Mouse (Mus musculus): ENCODE data around the gene Rplp1. TPM values are rescaled to one million over a fixed set of nuclear protein-coding genes. Genes with fewer than 3 reads are reported as not detected.

Gene Rplp1
- total RNA-seq (2021) (1,000 to 10,000 TPM; 1,490 to 1,640 TPM), polyA plus RNA-seq (2012; rRNA removed) (2,522 and 4,232 TPM in 2 replicates)
- long read RNA-seq, transcript Rplp1-201 (3 exons, 499 nt): major isoform, 204 of 217 reads
- long read RNA-seq, partial matches to known transcripts: 10 of 217 reads
- long read RNA-seq, other reads (novel, unspliced or antisense): 3 of 217 reads

- no peak for TF ChIP-seq CTCF (IDR thresholded peaks at IDR 0.05)
- TF ChIP-seq EP300 (IDR thresholded peaks at IDR 0.05; ENCODE audit: insufficient read depth, low read depth, low read length): 0 out of 2 replicates have a peak, but pooled peaks have one; percentile 49
- TF ChIP-seq POLR2A (IDR thresholded peaks at IDR 0.05; ENCODE audit: insufficient read depth, low read depth, low read length): peak; percentile 98
- WGBS: under 1% methylated on average over 70 of the region's 70 CpGs
These were observed at the start of gene Rplp1 for GRCm38 (mm10) chr9:61914203-61914916. Gene Rplp1, minus strand, starts transcription at chr9:61914542.

GRCm38 (mm10) chr9:61963356-61963755, 49.0 kb upstream of the Rplp1 start:
- Histone ChIP-seq H3K27me3 (ENCODE audit: control insufficient read depth, insufficient read depth, low read length) (no peaks in the 10 kb centered on the region), H3K79me2 (replicated peaks; ENCODE audit: control insufficient read depth, insufficient read depth, low read length) (no peaks in the 10 kb centered on the region), H3K4me3 (no peak overlapping the region), H3K36me3 (ENCODE audit: control insufficient read depth, insufficient read depth, low read length) (no peaks in the 10 kb centered on the region), H3K9ac (ENCODE audit: low read depth, low read length) (no peak overlapping the region), H3K27ac (no peak overlapping the region), H3K4me1 (ENCODE audit: control insufficient read depth, insufficient read depth, low read length) (peaks cover 3% of the 10 kb centered on the region; the same call in 1 of the 2 replicates)
- DNase-seq: no peak
- TF ChIP-seq POLR2A (IDR thresholded peaks at IDR 0.05; ENCODE audit: insufficient read depth, low read depth, low read length) (no peak), CTCF (IDR thresholded peaks at IDR 0.05) (no peak), EP300 (IDR thresholded peaks at IDR 0.05; ENCODE audit: insufficient read depth, low read depth, low read length) (no peak)
- 52% methylated on average over 6 of the region's 6 CpGs for WGBS
- intact Hi-C loops (cut with DNase I): loop anchor here (10.0 kb wide), 1 partner anchor 591 kb away; no protein-coding TSS in a partner anchor

More at GRCm38 (mm10) chr9:61914203-61914916, at the start of gene Rplp1:
- Histone ChIP-seq H3K27me3 (ENCODE audit: control insufficient read depth, insufficient read depth, low read length) (no peaks in the 10 kb centered on the region), H3K9ac (ENCODE audit: low read depth, low read length) (peak within 1 kb of the TSS; percentile 78), H3K4me1 (ENCODE audit: control insufficient read depth, insufficient read depth, low read length) (no peaks in the 10 kb centered on the region), H3K36me3 (ENCODE audit: control insufficient read depth, insufficient read depth, low read length) (peaks cover 4% of the 10 kb centered on the region; the same call in 1 of the 2 replicates), H3K4me3 (peak within 1 kb of the TSS; percentile 76), H3K27ac (peak within 1 kb of the TSS; percentile 94), H3K79me2 (replicated peaks; ENCODE audit: control insufficient read depth, insufficient read depth, low read length) (no peaks in the 10 kb centered on the region)
- DNase-seq: peak; percentile 96 to 97
- intact Hi-C loops (cut with DNase I): no loop called here

GRCm38 (mm10) chr9:61961181-61961580, 46.8 kb upstream of the Rplp1 start:
- intact Hi-C loops (cut with DNase I): loop anchor here (10.0 kb wide), 1 partner anchor 594 kb away; no protein-coding TSS in a partner anchor
- no peaks in the 10 kb centered on the region for H3K79me2 ChIP-seq (replicated peaks; ENCODE audit: control insufficient read depth, insufficient read depth, low read length)
- peaks cover 3% of the 10 kb centered on the region; the same call in 1 of the 2 replicates for H3K4me1 ChIP-seq (ENCODE audit: control insufficient read depth, insufficient read depth, low read length)
- H3K27ac ChIP-seq: no peak overlapping the region
- no peak overlapping the region for H3K9ac ChIP-seq (ENCODE audit: low read depth, low read length)
- WGBS: 85% methylated on average over 4 of the region's 4 CpGs
- H3K36me3 ChIP-seq (ENCODE audit: control insufficient read depth, insufficient read depth, low read length): no peaks in the 10 kb centered on the region
- no peak for DNase-seq
- no peaks in the 10 kb centered on the region for H3K27me3 ChIP-seq (ENCODE audit: control insufficient read depth, insufficient read depth, low read length)
- no peak overlapping the region for H3K4me3 ChIP-seq
- TF ChIP-seq EP300 (IDR thresholded peaks at IDR 0.05; ENCODE audit: insufficient read depth, low read depth, low read length) (no peak), POLR2A (IDR thresholded peaks at IDR 0.05; ENCODE audit: insufficient read depth, low read depth, low read length) (no peak), CTCF (IDR thresholded peaks at IDR 0.05) (no peak)

GRCm38 (mm10) chr9:61960753-61961152, 46.4 kb upstream of the Rplp1 start:
- peaks cover 3% of the 10 kb centered on the region; the same call in 1 of the 2 replicates for H3K4me1 ChIP-seq (ENCODE audit: control insufficient read depth, insufficient read depth, low read length)
- H3K27me3 ChIP-seq (ENCODE audit: control insufficient read depth, insufficient read depth, low read length): no peaks in the 10 kb centered on the region
- H3K79me2 ChIP-seq (replicated peaks; ENCODE audit: control insufficient read depth, insufficient read depth, low read length): no peaks in the 10 kb centered on the region
- H3K27ac ChIP-seq: no peak overlapping the region
- H3K36me3 ChIP-seq (ENCODE audit: control insufficient read depth, insufficient read depth, low read length): no peaks in the 10 kb centered on the region
- no peak overlapping the region for H3K4me3 ChIP-seq
- TF ChIP-seq POLR2A (IDR thresholded peaks at IDR 0.05; ENCODE audit: insufficient read depth, low read depth, low read length): no peak
- TF ChIP-seq EP300 (IDR thresholded peaks at IDR 0.05; ENCODE audit: insufficient read depth, low read depth, low read length): no peak
- TF ChIP-seq CTCF (IDR thresholded peaks at IDR 0.05): no peak
- 35% methylated on average over 5 of the region's 5 CpGs for WGBS
- no peak overlapping the region for H3K9ac ChIP-seq (ENCODE audit: low read depth, low read length)
- peak in 1 of 2 experiments; percentile 63 for DNase-seq
- intact Hi-C loops (cut with DNase I): loop anchor here (10.0 kb wide), 1 partner anchor 594 kb away; no protein-coding TSS in a partner anchor

GRCm38 (mm10) chr9:61959921-61960569, 45.7 kb upstream of the Rplp1 start:
- no peak overlapping the region for H3K27ac ChIP-seq

More at GRCm38 (mm10) chr9:61959921-61960569, 45.7 kb upstream of the Rplp1 start:
- Histone ChIP-seq H3K4me3 (no peak overlapping the region), H3K27me3 (ENCODE audit: control insufficient read depth, insufficient read depth, low read length) (no peaks in the 10 kb centered on the region), H3K79me2 (replicated peaks; ENCODE audit: control insufficient read depth, insufficient read depth, low read length) (no peaks in the 10 kb centered on the region), H3K36me3 (ENCODE audit: control insufficient read depth, insufficient read depth, low read length) (no peaks in the 10 kb centered on the region), H3K4me1 (ENCODE audit: control insufficient read depth, insufficient read depth, low read length) (peaks cover 3% of the 10 kb centered on the region; the same call in 1 of the 2 replicates), H3K9ac (ENCODE audit: low read depth, low read length) (no peak overlapping the region)
- intact Hi-C loops (cut with DNase I): loop anchor here (10.0 kb wide), 1 partner anchor 595 kb away; no protein-coding TSS in a partner anchor
- DNase-seq: no peak
- WGBS: 88% methylated on average over 1 of the region's 1 CpGs
- TF ChIP-seq CTCF (IDR thresholded peaks at IDR 0.05): no peak
- TF ChIP-seq EP300 (IDR thresholded peaks at IDR 0.05; ENCODE audit: insufficient read depth, low read depth, low read length): no peak
- TF ChIP-seq POLR2A (IDR thresholded peaks at IDR 0.05; ENCODE audit: insufficient read depth, low read depth, low read length): no peak
